Mouse (Mus musculus) myocyte (in vitro differentiated cells): Measurements from ENCODE around the gene Myh7. TPM values are rescaled to one million over a fixed set of nuclear protein-coding genes. Genes with fewer than 3 reads are reported as not detected.

ENCODE experiments used
- H3K27me3 ChIP-seq: one replicate; pipeline ENCODE4 v1.6.1; 2011; ENCODE audit not compliant: control insufficient read depth, insufficient read depth, insufficient read length
- H3K36me3 ChIP-seq: one replicate; pipeline ENCODE4 v1.6.1; 2011; ENCODE audit not compliant: control insufficient read depth, insufficient read depth
- H3K4me2 ChIP-seq: one replicate; pipeline ENCODE4 v1.6.1; 2011; ENCODE audit warnings: low read depth, control low read depth
- H3K4me3 ChIP-seq: one replicate; pipeline ENCODE4 v1.5.1; 2011; ENCODE audit warnings: mild to moderate bottlenecking, control low read depth, moderate library complexity
- H3K79me2 ChIP-seq: one replicate; pipeline ENCODE4 v1.6.1; 2011; ENCODE audit not compliant: control insufficient read depth, insufficient read depth
- H3ac ChIP-seq: one replicate; pipeline ENCODE4 v1.6.1; 2011; ENCODE audit not compliant: control insufficient read depth, insufficient read length
- CEBPB ChIP-seq: IDR thresholded peaks from 2 replicates; pipeline ENCODE4 v1.6.1; 2011; ENCODE audit warnings: mild to moderate bottlenecking, moderate library complexity; ENCODE audit not compliant: poor library complexity, insufficient read depth, severe bottlenecking
- E2F4 ChIP-seq: IDR thresholded peaks from one replicate; pipeline ENCODE4 v1.6.1; 2011; ENCODE audit warnings: mild to moderate bottlenecking, control low read depth, moderate library complexity; ENCODE audit not compliant: insufficient read depth
- MAX ChIP-seq: IDR thresholded peaks from one replicate; pipeline ENCODE4 v1.6.1; 2011; ENCODE audit warnings: low read depth, mild to moderate bottlenecking, control low read depth
- MYOD1 ChIP-seq, 3 experiments: IDR thresholded peaks; one replicate each; pipeline ENCODE4 v1.6.1; 2011; ENCODE audit warnings: control low read depth in 2 of 3, low read depth in 2 of 3, mild to moderate bottlenecking in 2 of 3, moderate library complexity in 1 of 3; ENCODE audit not compliant: insufficient read length in 2 of 3, control insufficient read depth in 1 of 3
- MYOG ChIP-seq, 3 experiments: IDR thresholded peaks; one replicate each; pipeline ENCODE4 v1.6.1; 2011; ENCODE audit warnings: control low read depth in 2 of 3, low read depth in 2 of 3, mild to moderate bottlenecking in 2 of 3; ENCODE audit not compliant: insufficient read length in 2 of 3, control insufficient read depth in 1 of 3, insufficient read depth in 1 of 3
- POLR2A ChIP-seq: IDR thresholded peaks from one replicate; pipeline ENCODE4 v1.6.1; 2011; ENCODE audit warnings: low read depth, mild to moderate bottlenecking, control low read depth, moderate library complexity; ENCODE audit not compliant: insufficient read length
- POLR2AphosphoS2 ChIP-seq: IDR thresholded peaks from one replicate; pipeline ENCODE4 v1.6.1; 2011; ENCODE audit warnings: low read depth, control low read depth; ENCODE audit not compliant: insufficient read length
- REST ChIP-seq: IDR thresholded peaks from one replicate; pipeline ENCODE4 v1.6.1; 2011; ENCODE audit warnings: mild to moderate bottlenecking, control low read depth, moderate library complexity; ENCODE audit not compliant: insufficient read depth, insufficient read length
- SRF ChIP-seq: IDR thresholded peaks from one replicate; pipeline ENCODE4 v1.6.1; 2011; ENCODE audit warnings: low read depth; ENCODE audit not compliant: control insufficient read depth, insufficient read length
- TCF12 ChIP-seq: IDR thresholded peaks from one replicate; pipeline ENCODE4 v1.6.1; 2011; ENCODE audit warnings: mild to moderate bottlenecking, control low read depth; ENCODE audit not compliant: poor library complexity, insufficient read depth, severe bottlenecking
- TCF3 ChIP-seq: IDR thresholded peaks from one replicate; pipeline ENCODE4 v1.6.1; 2011; ENCODE audit warnings: low read depth, control low read depth; ENCODE audit not compliant: insufficient read length
- USF1 ChIP-seq: IDR thresholded peaks from one replicate; pipeline ENCODE4 v1.6.1; 2011; ENCODE audit warnings: low read depth, mild to moderate bottlenecking, control low read depth, moderate library complexity
- polyA plus RNA-seq: library from polyadenylated mRNA; unstranded; fragments of >200 nt; fragmentation: generic; extraction: Trizol; gene quantifications from one replicate; pipeline ENCODE4 v1.2.1, GENCODE M21; 2012; ENCODE audit warnings: missing spikeins

Myh7 gene
- polyA plus RNA-seq, 1 experiment, result 56.5 TPM

- no peaks in the 10 kb centered on the region for H3K79me2 ChIP-seq
- peaks cover 10% of the 10 kb centered on the region for H3K27me3 ChIP-seq
- H3K4me2 ChIP-seq, result peak overlapping the region; percentile 56
- TF ChIP-seq MYOG (IDR thresholded peaks at IDR 0.05; ENCODE audit: control insufficient read depth in 1 of 3, insufficient read depth in 1 of 3, insufficient read length in 2 of 3, low read depth in 2 of 3), result peak in 1 of 3 experiments; percentile 17
- no peak for TF ChIP-seq E2F4
- TF ChIP-seq POLR2AphosphoS2, result no peak
- TF ChIP-seq MYOD1 (IDR thresholded peaks at IDR 0.05; ENCODE audit: control insufficient read depth in 1 of 3, insufficient read length in 2 of 3, low read depth in 2 of 3), result peak in 1 of 3 experiments; percentile 19
- TF ChIP-seq POLR2A, result peak; percentile 27
- no peak for TF ChIP-seq REST
- peak; percentile 91 for TF ChIP-seq SRF
- TF ChIP-seq USF1, result no peak
- H3K4me3 ChIP-seq, result no peak overlapping the region
- no peak overlapping the region for H3ac ChIP-seq
- H3K36me3 ChIP-seq, result no peaks in the 10 kb centered on the region
Measured at GRCm38 (mm10) chr14:54996793-54997192, 2.4 kb upstream of the Myh7 start.

GRCm38 (mm10) chr14:54995457-54996138 lies 1.2 kb upstream of the Myh7 start:
- H3K4me3 ChIP-seq, result no peak overlapping the region

GRCm38 (mm10) chr14:54994869-54995186 lies 402 bp upstream of the Myh7 start:
- H3ac ChIP-seq, result no peak overlapping the region
- H3K27me3 ChIP-seq, result peaks cover 13% of the 10 kb centered on the region
- H3K4me2 ChIP-seq, result peak overlapping the region; percentile 22
- H3K4me3 ChIP-seq, result no peak overlapping the region
- TF ChIP-seq MYOD1 (IDR thresholded peaks at IDR 0.05; ENCODE audit: control insufficient read depth in 1 of 3, insufficient read length in 2 of 3, low read depth in 2 of 3) (peak in 2 of 3 experiments; percentile 51 to 80), USF1 (no peak), POLR2A (no peak), MAX (no peak), MYOG (IDR thresholded peaks at IDR 0.05; ENCODE audit: control insufficient read depth in 1 of 3, insufficient read depth in 1 of 3, insufficient read length in 2 of 3, low read depth in 2 of 3) (peak in 1 of 3 experiments; percentile 75), E2F4 (no peak), TCF3 (no peak), TCF12 (no peak)
- H3K79me2 ChIP-seq, result no peaks in the 10 kb centered on the region
- no peaks in the 10 kb centered on the region for H3K36me3 ChIP-seq

More at GRCm38 (mm10) chr14:54995457-54996138, 1.2 kb upstream of the Myh7 start:
- Histone ChIP-seq H3K4me2 (no peak overlapping the region), H3ac (no peak overlapping the region), H3K36me3 (no peaks in the 10 kb centered on the region), H3K27me3 (peaks cover 13% of the 10 kb centered on the region), H3K79me2 (no peaks in the 10 kb centered on the region)
- TF ChIP-seq MYOD1 (IDR thresholded peaks at IDR 0.05; ENCODE audit: control insufficient read depth in 1 of 3, insufficient read length in 2 of 3, low read depth in 2 of 3) (peak in 1 of 3 experiments; percentile 26), SRF (no peak), TCF12 (no peak), CEBPB (no peak)

DNA sequence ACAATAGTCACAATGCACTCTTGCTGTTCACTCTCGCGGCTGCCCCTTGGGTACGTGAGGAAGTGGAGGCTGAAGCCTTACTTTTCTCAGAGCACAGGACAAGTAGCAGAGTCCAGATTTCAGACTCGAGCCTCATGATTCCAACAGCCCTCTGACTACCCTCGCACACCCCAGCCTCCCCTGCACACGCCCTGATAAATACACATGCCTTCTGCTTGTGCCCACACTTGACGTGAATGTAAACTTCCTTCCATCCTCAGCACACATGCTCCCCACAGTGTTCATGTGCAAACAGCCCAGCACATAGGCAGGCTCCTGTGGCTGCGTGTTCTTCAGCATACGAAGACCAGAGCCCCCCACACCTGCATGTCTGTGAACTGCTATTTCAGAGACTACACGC lies 790 bp downstream of the Myh7 start:
- no peak for TF ChIP-seq E2F4
- no peak for TF ChIP-seq SRF
- no peak for TF ChIP-seq MYOD1 (IDR thresholded peaks at IDR 0.05; ENCODE audit: control insufficient read depth in 1 of 3, insufficient read length in 2 of 3, low read depth in 2 of 3)
- H3K4me3 ChIP-seq, result no peak overlapping the region
- H3K36me3 ChIP-seq, result no peaks in the 10 kb centered on the region
- H3K27me3 ChIP-seq, result peaks cover 13% of the 10 kb centered on the region
- H3K79me2 ChIP-seq, result no peaks in the 10 kb centered on the region
- no peak overlapping the region for H3ac ChIP-seq
- peak overlapping the region; percentile 66 for H3K4me2 ChIP-seq

DNA sequence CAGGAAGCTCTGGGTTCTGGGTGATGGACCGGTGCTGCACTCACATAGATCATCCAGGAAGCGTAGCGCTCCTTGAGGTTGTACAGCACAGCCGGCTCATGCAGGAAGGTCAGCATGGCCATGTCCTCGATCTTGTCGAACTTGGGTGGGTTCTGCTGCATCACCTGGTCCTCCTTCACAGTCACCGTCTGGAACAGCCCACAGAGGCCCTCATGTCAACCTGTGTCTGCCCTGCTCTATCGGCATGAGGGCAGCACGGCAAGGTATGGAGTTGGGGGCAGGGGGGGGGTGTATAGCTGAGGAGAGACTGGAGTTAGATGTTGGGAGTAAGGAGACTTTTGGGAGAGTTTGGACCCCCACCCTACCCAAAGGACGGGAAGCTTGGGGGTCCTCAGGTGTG lies 2.2 kb downstream of the Myh7 start:
- no peak overlapping the region for H3K4me3 ChIP-seq
- TF ChIP-seq SRF (no peak), MYOG (IDR thresholded peaks at IDR 0.05; ENCODE audit: control insufficient read depth in 1 of 3, insufficient read depth in 1 of 3, insufficient read length in 2 of 3, low read depth in 2 of 3) (no peak), POLR2A (no peak), MAX (no peak), REST (no peak), TCF12 (no peak), TCF3 (no peak), USF1 (no peak), E2F4 (no peak), POLR2AphosphoS2 (no peak), CEBPB (no peak), MYOD1 (IDR thresholded peaks at IDR 0.05; ENCODE audit: control insufficient read depth in 1 of 3, insufficient read length in 2 of 3, low read depth in 2 of 3) (no peak)
- H3K36me3 ChIP-seq, result no peaks in the 10 kb centered on the region
- H3ac ChIP-seq, result no peak overlapping the region
- H3K4me2 ChIP-seq, result peak overlapping the region; percentile 5
- peaks cover 18% of the 10 kb centered on the region for H3K27me3 ChIP-seq
- H3K79me2 ChIP-seq, result no peaks in the 10 kb centered on the region
